Comparison of ENCODE assay signal across 19 mouse cellular contexts in the genomic region with DNA sequence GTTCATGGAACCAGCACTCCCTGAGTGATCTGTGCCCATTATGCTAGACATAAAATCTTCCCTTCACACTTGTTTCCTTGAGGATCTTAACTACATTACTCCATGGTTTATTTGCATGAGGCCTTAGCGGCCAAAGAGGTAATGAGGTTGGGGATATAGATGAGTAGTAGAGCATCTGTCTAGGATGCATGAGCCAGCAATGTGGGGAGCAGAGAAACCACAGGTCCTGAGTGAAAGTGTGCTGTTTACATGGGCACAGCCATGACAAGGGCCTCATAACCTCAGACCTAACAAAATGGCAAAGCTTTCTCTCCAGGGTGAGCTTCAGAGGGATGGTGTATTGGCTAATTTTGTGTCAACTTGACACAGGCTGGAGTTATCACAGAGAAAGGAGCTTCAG.
A peak's percentile ranks its signal among the peaks of the same experiment; 100 is the strongest.
DNase-seq lines count a peak whose midpoint lies in the region; TF ChIP-seq lines count a peak whose summit lies in the region.
"Had no signal": no experiment of that assay in that cellular context is flagged by ENCODE, and none has a peak within 500 bp of the region (broad histone marks: within the 10 kb centered on the region; RNA-seq: fewer than 3 reads in every experiment).

No protein-coding gene starts in this region.

- no peaks in the 10 kb centered on the region for H3K36me3 ChIP-seq in kidney, adult 2 months (ENCODE audit: control insufficient read depth, insufficient read depth, low read length)
- H3K36me3 ChIP-seq: embryonic facial prominence, embryonic 13.5 days; embryonic facial prominence, embryonic 15.5 days; forebrain, embryonic 10.5 days; forebrain, embryonic 12.5 days had no signal

- H3K4me1 ChIP-seq in kidney, adult 2 months (ENCODE audit: control insufficient read depth, insufficient read depth, low read length) = no peaks in the 10 kb centered on the region
- H3K4me1 ChIP-seq: embryonic facial prominence, embryonic 13.5 days; embryonic facial prominence, embryonic 15.5 days; forebrain, embryonic 10.5 days; forebrain, embryonic 12.5 days had no signal

- peak; percentile 52 for DNase-seq in heart, adult 11 months
- no peak for DNase-seq in heart, postnatal 4 days
- DNase-seq in kidney, adult 2 months = no peak
- no peak for DNase-seq in kidney, postnatal 10 days
- DNase-seq: adrenal gland, adult 2 months; adrenal gland, postnatal 10 days; adrenal gland, postnatal 25 days; cerebellum, adult 11 months; cerebellum, adult 18-20 months; cerebellum, adult 8-10 months; cerebellum, adult 9-11 months; cerebellum, postnatal 14 days; cerebellum, postnatal 36 days; embryo, embryonic 11 days had no signal

- peak overlapping the region; percentile 52; the same call in 1 of the 2 replicates for H3K27ac ChIP-seq in kidney, adult 2 months (ENCODE audit: insufficient read depth, low read depth, low read length)
- H3K27ac ChIP-seq: embryonic facial prominence, embryonic 13.5 days; embryonic facial prominence, embryonic 15.5 days; forebrain, embryonic 10.5 days; forebrain, embryonic 12.5 days had no signal

- 74% methylated on average over 1 of the region's 1 CpGs for WGBS in kidney, adult 2 months

- H3K27me3 ChIP-seq in kidney, adult 2 months (replicated peaks; ENCODE audit: control insufficient read depth, insufficient read depth, low read length) = no peaks in the 10 kb centered on the region
- H3K27me3 ChIP-seq: embryonic facial prominence, embryonic 13.5 days; embryonic facial prominence, embryonic 15.5 days; forebrain, embryonic 12.5 days had no signal

- TF ChIP-seq CTCF in kidney, adult 2 months (conservative IDR thresholded peaks at IDR 0.05; ENCODE audit: insufficient read depth, insufficient read length, low read depth, low read length) = no peak

- no peak for TF ChIP-seq POLR2A in kidney, adult 2 months (IDR thresholded peaks at IDR 0.05; ENCODE audit: low read depth, low read length)

- no peak overlapping the region for H3K4me3 ChIP-seq in kidney, adult 2 months (ENCODE audit: insufficient read depth, low read depth, low read length)
- H3K4me3 ChIP-seq: embryonic facial prominence, embryonic 13.5 days; embryonic facial prominence, embryonic 15.5 days; erythroblast, embryonic 14.5 days; forebrain, embryonic 10.5 days; forebrain, embryonic 12.5 days had no signal
